Mouse (Mus musculus) c-Kit-positive CD71-positive TER-119-negative erythroid progenitor cells, embryonic 14.5 days (primary cell): ENCODE data around the gene Pard6a.

Source experiments
- DNase-seq: peaks from one replicate; pipeline ENCODE4 v3.0.0-alpha.2; 2013; ENCODE audit warnings: low read depth

The Pard6a gene

DNA sequence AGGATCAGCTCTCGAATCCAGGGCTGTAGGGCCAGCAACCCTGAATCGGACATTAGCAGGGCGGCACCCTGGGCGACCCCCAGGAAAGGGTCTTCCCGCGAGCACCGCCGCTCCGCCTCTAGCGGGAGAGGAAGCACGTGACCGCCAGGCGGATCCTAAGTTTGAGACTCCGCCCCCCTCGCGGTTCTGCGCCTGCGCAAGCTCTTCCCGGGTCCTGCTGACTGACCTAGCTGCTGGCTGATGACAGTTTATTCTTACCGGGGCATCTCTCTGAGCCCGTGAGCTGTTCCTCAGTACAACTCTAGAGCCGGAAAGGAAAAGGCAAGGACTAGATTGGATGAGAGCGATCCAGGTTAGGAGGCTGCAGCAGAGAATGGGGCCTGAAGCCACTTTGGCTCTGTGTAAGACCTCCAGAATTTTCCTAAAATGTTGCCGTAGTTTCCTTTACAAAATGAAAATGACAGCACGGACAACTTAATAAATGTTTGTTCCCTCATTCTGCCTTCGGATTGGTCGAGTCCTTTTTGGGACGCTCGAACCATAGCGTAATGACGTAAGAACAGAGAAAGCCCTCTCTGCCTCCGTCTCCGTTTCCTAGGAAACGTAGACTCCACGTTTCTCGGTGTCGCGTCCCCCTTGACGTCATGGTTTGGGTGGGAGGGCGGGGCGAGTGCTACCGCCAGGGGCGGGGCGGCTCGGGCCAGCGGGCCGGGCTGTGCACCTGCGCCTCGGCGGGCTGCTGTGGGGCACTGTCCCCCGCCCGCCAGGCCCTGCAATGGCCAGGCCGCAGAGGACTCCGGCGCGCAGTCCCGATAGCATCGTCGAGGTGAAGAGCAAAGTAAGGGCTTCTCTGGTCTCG is at the start of gene Pard6a, which contains the start of gene Acd:
Gene Pard6a, plus strand, starts transcription at position 183 of the 859 bp plus-strand sequence.
Gene Acd, minus strand, starts transcription at position 137 of the 859 bp plus-strand sequence.
- peak; percentile 92 for DNase-seq

DNA sequence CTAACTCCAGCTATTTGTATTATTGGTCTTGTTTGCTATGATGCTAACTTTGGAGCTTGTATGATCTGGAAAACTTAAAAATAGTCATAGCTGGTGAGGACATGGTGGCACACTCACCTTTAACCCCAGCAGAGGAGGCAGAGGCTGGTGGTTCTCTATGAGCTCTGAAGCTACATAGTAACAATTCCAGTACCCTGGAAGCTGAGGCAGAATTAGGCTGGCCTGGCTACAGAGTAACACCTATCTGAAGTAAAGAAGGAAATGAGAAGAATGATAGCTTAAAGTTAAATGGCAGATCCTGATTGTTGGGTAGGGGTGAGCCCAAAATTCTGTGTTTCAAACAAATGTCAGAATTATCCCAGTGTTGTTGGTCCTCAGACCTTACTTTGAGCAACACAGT is 43.3 kb upstream of the Pard6a start:
- no peak for DNase-seq

DNA sequence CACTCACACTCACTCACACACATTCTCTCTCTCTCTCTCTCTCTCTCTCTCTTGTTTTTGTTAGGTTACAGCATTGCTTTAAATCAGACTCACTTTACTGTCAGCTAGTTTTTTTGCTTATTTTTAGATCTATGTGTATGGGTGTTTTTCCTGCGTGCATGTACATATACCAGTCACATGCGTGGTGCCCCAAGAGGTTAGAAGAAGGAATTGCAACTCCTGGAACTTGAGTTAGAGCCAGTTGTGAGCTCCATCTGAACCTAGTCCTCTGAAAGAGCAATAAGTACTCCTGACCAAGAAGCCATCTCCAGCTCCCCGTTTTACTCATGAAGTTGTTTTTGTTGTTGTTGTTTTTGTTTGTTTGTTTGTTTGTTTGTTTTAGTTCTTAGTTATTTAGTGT is 39.8 kb upstream of the Pard6a start:
- DNase-seq = peak; percentile 17

DNA sequence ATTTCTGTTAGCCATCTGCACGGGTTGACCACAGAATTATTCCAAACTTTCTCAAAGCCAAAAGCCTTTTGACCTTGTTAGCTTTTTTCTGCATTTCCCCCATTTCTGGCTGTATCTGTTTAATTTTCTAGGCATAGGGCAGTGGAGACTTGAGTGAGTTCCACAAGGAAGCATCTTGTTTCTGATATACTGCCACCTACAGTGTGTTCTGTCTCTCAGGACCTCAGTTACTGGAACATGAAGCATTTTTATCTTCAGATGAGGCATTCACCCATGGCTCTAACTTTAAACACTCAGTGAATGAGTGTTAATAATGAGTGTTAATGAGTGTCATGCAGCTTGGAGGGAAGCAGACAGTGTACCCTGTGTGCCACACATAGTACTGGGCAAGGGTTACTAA is 23.1 kb upstream of the Pard6a start:
- no peak for DNase-seq

DNA sequence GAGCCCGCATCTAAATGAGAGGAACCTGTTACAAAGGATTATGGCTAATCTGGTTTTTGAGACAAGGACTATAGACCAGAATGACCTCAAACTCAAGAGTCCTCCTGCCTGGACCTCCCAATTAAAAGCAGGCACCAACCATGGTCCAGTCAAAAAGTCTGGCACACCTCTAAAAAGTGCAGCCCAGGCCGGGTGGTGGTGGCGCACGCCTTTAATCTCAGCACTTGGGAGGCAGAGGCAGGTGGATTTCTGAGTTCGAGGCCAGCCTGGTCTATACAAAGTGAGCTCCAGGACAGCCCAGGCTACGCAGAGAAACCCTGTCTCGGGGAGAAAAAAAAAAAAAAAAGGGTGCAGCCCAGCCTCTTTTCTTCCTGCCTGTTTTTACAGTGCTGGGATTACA is 15.6 kb upstream of the Pard6a start:
- DNase-seq = no peak

DNA sequence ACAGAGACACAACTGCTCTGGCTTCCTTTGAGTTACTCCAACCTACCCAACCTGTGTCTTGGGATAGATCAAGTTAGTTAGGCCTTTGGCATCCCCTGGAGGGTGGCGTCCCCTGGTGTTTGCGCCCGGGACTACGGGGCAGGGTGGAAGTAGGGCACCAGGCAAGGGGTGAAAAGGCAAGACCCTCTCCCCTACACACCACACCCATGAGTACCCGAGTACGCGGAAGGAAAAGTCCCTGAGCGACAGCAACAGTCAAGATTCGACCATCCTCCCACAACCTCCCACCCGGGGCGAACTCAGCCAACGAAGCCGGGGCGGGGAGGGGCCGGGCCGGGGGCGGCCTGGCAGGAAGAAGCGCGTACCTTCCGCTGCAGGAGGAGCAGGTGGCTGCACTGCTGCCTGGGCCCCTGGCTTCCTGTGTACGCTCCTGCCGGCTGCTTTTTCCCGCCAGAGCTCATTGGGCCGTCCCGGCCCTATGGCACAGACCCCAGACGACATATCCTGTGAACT is 15.1 kb upstream of the Pard6a start, which contains the start of gene Carmil2:
Gene Carmil2, plus strand, starts transcription at position 479 of the 513 bp plus-strand sequence.
- no peak for DNase-seq

DNA sequence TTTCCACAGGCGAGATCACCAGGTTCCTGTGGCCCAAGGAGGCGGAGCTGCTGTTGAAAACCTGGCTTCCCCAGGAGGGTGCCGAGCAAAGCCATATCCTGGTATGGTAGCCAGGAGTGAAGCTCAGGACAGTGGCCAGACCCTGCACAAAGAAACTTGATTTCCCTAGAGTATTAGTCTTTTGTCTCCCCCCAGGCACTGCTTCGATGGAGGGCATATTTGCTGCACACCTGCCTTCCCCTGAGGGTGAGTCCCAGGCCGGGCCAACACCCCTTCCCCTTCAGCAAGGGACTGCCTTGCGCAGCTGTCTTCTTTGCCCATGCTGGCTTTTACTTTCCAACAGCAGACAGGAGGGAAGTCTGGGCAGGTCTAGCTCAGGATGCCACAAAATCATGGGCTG is 14.4 kb upstream of the Pard6a start:
- DNase-seq = no peak

DNA sequence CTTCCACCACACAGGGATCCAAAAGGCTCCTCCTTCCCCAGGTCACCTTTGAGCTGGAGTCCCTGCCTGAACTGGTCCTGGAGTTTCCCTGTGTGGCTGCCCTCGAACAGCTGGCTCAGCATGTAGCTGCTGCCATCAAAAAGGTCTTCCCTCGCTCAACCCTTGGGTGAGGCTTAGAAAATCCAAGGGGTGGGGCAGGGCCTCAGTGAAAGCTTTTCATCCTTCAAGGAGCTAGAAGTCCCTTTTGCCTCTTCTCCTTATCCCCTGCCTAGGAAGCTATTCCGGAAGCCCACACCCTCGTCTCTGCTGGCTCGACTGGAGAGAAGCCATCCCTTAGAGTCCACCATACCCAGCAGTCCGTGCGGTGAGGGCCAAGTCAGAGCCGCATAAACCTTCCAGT is 13.4 kb upstream of the Pard6a start:
- no peak for DNase-seq

DNA sequence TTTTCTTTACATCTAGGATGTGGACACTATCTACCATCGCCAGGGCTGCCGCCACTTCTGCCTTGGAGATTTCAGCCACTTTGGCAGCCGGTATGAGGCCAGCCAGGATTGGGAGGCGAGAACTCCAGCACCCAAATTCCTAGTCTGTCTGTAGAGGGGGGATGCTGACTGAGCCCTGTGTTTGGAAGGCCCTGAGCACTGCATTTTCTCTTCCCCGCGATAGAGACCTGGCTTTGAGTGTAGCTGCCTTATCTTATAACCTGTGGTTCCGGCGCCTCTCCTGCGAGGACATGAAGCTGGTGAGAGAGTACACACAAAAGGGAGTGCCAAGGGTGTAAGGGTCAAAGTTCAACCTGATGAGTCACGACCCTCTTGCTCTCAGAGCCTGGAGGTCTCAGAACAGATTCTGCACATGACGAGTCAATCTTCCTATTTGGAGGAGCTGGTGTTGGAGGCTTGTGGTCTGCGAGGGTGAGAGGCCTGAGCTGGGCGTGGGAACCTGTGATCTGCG is 12.7 kb upstream of the Pard6a start:
- DNase-seq = no peak

DNA sequence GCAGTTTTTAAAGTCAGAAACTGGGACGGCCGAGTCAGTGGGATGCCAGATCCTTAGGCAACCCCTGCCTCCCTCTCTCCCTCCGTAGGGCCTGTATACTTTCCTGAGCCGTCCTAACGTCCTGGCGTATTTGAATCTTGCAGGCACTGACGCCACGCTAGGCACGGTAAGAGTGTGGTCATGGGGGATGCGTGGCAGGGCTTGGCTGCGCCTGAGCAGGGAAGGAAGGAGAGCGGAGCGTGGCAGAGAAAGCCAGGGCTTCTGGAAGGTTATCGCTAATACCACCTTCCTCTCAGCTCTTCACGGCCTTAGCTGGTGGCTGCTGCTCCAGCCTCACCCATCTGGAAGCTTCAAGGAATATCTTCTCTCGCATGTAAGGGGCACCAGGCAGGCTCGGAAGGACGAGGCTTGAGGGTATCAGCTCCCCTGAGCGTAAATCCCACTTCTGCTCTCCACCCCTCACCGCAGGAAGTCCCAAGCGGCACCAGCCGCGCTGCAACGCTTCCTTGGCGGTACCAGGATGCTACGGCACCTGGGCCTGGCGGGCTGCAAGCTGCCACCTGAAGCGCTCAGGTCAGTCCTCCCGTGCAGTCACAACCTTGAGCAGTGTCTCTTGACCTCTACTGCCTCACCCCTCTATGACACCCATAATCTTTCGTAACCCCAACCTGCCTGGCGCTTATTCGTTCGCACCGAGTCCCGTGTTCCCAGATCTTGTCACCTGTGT is 11.5 kb upstream of the Pard6a start:
- no peak for DNase-seq

DNA sequence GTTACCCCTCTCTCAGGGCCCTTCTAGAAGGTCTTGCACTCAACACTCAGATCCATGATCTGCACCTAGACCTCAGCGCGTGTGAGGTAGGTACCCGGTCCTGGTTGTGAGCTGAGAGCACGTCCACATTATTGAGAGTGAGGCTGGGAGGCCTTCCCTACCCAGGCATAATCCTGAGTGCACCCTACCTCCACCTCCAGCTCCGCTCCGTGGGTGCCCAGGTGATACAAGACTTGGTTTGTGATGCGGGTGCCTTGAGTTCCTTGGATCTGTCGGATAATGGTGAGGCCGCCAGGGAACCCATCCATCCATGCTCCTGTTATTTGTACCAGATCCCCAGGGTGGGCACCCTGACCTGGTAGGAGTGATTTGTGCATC is 11.0 kb upstream of the Pard6a start:
- no peak for DNase-seq

DNA sequence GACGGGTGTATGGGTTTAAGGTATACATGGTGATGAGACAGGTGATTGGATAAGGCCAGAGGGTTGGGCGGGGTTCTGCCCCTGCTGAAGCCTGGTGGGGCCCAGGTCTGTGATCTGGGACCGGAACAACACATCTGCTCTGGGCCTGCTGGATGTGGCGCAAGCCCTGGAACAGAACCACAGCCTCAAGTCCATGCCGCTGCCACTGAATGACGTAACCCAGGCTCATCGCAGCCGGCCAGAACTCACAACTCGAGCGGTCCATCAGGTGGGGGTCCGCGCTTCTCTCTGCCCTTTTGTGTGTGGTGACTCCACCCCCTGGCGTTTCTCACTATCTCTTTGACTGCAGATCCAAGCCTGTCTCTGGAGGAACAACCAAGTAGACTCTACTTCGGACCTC is 10.0 kb upstream of the Pard6a start:
- no peak for DNase-seq

DNA sequence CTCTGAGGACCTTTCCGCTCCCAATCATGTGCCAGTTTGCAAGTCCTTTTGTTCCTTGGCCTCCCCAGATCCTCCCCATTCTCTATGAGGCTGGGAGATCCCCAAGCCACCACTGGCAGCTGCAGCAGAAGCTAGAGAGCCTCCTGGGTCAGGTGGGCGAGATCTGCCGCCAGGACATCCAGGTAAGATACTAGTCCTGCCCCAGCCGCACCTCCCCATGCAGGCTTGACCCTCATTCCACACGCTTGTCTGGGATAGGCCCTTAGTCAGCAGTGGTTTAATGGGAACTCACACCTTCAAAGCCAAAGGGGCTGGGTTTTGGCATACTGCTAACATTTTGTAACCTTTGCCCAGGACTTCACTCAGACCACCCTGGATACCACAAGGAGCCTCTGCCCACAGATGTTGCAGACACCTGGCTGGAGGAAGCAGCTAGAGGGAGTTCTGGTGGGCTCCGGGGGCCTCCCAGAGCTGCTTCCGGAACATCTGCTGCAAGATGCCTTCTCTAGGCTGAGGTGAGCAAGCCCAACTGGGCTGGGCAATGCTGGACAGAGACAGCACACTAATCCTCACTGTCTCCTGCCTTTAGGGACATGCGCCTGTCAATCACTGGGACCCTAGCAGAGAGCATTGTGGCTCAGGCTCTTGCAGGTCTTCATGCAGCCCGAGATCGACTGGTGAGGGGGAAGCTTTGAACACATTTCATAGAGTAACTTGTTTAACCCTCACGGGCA is 8.3 kb upstream of the Pard6a start:
- DNase-seq = no peak

DNA sequence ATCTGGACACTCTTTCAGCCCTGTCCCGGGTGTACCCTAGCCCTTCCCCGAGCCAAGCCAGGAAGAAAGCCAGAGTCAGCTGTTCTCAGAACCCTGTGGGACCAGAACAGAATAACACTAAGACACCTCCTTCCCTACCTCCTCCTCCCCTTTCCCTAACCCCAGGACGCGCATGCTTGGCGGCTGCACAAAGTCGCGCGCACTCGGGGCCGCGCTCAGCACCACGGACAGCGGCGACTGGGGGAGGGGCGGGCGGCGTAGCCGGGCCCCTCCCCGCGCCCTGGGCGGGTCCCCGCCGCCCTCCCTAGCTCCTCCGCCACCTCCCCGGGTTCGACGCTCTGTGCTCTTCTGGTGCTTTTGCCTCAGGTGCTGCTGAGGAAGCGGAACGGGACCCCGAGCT is 7.3 kb upstream of the Pard6a start:
- DNase-seq = peak; percentile 56

DNA sequence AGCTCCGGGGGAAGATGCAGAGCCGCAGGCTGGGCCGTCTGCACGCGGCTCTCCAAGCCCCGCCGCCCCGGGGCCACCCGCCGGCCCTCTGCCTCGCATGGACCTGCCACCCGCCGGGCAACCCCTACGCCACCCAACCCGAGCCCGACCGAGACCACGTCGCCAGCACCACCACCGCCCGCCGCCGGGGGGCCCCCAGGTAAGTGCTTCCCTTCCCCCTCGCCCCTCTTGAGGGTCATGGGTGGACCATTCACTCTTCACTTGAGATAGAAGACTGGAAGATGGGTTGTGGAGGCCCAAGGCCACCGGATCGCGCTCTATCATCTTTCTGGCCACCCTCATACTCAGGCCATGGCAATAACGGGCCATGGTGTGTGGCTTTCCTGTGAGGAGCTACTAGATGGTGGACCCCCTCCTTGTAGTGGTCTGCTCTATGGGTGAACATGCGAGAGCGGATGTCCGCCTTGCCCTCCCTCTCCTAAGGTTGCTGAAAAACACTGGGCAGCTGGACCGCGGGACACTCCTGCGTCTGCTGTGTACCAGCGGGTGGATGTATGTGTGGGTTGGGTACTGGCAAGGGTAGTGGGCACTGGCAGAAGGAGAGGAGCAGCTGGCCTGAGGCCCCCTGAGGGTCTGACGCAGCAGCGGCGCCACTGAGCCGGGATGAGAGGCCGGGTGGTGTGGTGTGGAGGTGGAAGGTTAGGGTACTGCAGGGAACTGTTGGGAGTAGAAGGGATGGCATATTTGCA is 6.7 kb upstream of the Pard6a start:
- DNase-seq = no peak

DNA sequence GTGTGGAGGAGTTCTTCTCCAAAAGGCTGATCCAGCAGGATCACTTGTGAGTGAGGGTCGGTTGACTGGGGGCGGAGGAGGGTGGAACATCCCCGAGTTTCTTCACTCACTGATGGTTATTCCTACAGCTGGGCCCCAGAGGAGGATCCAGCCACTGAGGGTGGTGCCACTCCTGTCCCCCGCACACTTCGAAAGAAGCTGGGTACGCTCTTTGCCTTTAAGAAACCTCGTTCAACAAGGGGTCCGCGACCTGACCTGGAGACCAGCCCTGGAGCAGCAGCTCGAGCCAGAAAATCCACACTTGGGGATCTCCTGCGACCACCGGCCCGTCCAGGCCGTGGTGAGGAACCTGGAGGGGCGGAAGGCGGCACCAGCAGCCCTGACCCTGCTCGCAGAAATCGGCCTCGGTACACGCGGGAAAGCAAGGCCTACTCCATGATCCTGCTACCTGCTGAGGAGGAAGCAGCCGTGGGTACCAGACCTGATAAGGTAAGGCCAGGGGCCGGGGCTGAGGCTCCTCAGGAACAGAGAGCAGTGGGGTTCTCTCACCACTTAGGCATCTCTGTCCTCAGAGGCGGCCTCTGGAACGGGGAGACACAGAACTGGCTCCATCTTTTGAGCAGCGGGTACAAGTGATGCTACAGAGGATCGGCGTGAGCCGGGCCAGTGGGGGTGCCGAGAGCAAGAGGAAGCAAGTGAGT is 5.7 kb upstream of the Pard6a start:
- DNase-seq = no peak

DNA sequence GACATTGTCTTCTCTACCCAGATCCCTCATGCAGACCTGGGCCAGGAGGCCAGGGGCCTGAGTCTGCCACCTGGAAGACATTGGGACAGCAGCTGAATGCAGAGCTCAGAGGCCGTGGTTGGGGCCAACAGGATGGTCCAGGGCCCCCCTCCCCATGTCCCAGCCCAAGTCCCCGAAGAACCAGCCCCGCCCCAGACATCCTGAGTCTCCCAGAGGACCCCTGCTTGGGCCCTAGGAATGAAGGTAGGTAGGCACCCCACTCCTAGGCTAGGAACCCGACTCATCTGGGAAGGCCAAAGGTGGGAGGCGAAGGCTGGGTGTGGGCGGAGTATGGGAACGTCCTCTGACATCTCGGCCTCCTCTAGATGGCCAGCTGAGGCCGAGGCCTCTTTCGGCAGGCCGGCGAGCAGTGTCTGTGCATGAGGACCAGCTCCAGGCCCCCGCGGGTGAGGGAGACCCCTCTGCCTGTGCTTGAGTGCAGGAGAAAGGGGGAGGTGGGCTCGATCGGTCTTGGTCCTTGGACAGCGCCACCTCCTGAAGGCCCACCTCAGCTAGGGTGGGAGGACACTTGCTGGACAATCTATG is 3.7 kb upstream of the Pard6a start:
- no peak for DNase-seq

DNA sequence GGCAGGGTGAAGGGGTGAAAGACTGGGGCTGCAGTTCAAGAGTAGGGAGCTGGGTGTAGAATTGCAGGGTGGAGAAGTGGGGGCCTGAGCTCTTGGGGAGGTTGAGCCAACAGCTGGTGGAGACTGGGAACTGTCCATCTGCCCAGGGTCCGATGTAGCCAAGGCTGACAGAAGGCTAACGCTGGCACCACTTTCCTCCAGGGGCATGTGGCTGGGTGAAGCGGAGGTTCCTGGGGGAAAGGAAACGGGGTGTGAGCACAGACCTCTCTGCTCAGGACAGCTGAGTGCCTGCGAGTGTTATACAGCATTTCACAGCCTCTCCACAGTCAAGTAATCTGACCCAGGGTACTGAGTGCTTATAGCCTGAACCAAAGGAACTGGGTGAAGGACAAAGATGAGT is 2.2 kb upstream of the Pard6a start:
- no peak for DNase-seq

DNA sequence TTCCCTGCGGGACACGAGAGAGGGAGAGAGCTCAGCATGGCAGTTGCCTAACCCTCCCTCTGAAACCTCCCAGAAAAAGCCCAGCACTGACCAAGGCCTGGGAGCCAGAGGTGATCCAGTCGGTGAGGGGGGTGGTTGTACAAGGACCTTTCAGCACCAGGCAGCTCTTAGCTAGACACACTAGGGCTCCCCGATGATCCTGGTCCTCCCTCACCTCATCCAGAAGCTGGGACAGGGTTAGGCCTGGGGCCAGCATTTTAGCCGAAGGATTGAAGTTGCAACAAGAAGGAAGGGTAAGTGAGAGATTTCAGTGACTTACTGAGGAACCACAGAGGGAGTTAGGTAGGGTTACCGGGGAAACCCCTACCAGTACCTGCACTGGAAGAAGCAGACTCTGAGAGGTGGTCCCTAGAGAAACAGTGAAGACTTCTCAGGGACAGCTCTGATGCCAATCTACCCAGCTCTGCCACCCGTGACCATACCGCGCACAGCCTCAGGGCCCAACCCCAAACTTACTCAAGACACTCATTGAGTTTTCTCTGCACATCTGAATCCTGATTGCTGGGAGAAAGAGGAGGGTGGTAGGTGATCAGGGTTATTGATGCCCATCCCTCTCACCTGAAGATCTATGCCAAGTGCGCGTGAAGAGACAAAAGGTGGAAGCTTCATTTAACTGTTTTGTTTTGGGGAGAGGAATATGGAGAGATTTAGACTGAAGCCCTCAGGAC is 1.3 kb upstream of the Pard6a start:
- no peak for DNase-seq

DNA sequence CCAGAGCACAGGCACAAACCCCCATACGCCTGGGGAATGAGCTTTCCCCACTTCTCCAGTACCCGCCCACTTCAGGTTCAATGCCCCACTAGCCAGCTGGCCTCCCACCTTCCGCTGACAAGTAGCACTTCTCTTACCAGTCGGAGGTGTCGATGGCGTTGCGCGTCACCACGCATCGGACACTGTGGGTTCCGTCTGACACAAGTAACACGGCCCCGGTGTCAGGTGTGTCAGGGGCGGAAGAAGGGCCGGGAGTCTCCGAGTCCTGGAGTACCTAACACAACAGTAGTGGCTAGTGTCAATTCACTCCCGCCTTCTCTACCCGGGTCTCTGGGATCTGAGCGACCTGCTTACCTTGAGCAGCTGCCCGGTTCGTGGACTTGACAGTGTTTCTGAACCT is 382 bp upstream of the Pard6a start:
- DNase-seq = peak; percentile 51
